Comparison of ENCODE assay signal across 11 mouse cellular contexts in genomic region chr5:113790453-113791196, GRCm38 (mm10). TPM values are rescaled to one million over a fixed set of nuclear protein-coding genes. Genes with fewer than 3 reads are reported as not detected.
DNase-seq lines count a peak whose midpoint lies in the region; ATAC-seq and TF ChIP-seq lines count a peak whose summit lies in the region.
"Had no signal": no experiment of that assay in that cellular context is flagged by ENCODE, and none has a peak within 500 bp of the region (broad histone marks: within the 10 kb centered on the region; RNA-seq: fewer than 3 reads in every experiment).

No protein-coding gene starts in this region.

- H3K9ac ChIP-seq in lung, embryonic 15.5 days, result no peak overlapping the region
- H3K9ac ChIP-seq in kidney, embryonic 16.5 days (replicated peaks; ENCODE audit: low read length), result no peak overlapping the region
- no peak overlapping the region for H3K9ac ChIP-seq in liver, embryonic 12.5 days
- H3K9ac ChIP-seq in stomach, embryonic 15.5 days, result no peak overlapping the region
- no peak overlapping the region for H3K9ac ChIP-seq in hindbrain, postnatal 0 days (replicated peaks; ENCODE audit: low read length)
- H3K9ac ChIP-seq: heart, embryonic 12.5 days had no signal

- no peak overlapping the region for H3K4me3 ChIP-seq in lung, embryonic 15.5 days
- H3K4me3 ChIP-seq in kidney, embryonic 16.5 days (ENCODE audit: low read length), result no peak overlapping the region
- H3K4me3 ChIP-seq in liver, embryonic 12.5 days, result no peak overlapping the region
- H3K4me3 ChIP-seq in stomach, embryonic 15.5 days (replicated peaks), result no peak overlapping the region
- H3K4me3 ChIP-seq in hindbrain, postnatal 0 days (ENCODE audit: low read length), result no peak overlapping the region
- H3K4me3 ChIP-seq: heart, embryonic 12.5 days had no signal

- H3K27me3 ChIP-seq in lung, embryonic 15.5 days, result no peaks in the 10 kb centered on the region
- no peaks in the 10 kb centered on the region for H3K27me3 ChIP-seq in kidney, embryonic 16.5 days (ENCODE audit: insufficient read depth, low read length)
- no peaks in the 10 kb centered on the region for H3K27me3 ChIP-seq in liver, embryonic 12.5 days (replicated peaks)
- no peaks in the 10 kb centered on the region for H3K27me3 ChIP-seq in stomach, embryonic 15.5 days (replicated peaks)
- H3K27me3 ChIP-seq in hindbrain, postnatal 0 days (ENCODE audit: insufficient read depth, low read length), result no peaks in the 10 kb centered on the region

- peak overlapping the region; percentile 1; the same call in 1 of the 2 replicates for H3K4me2 ChIP-seq in lung, embryonic 15.5 days
- no peak overlapping the region for H3K4me2 ChIP-seq in kidney, embryonic 16.5 days (replicated peaks; ENCODE audit: low read depth, low read length)
- H3K4me2 ChIP-seq in liver, embryonic 12.5 days, result no peak overlapping the region
- no peak overlapping the region for H3K4me2 ChIP-seq in stomach, embryonic 15.5 days
- H3K4me2 ChIP-seq in hindbrain, postnatal 0 days (ENCODE audit: low read depth, low read length), result no peak overlapping the region
- H3K4me2 ChIP-seq: heart, embryonic 12.5 days had no signal

- H3K36me3 ChIP-seq in lung, embryonic 15.5 days, result 0 out of 2 replicates have a peak, but pooled peaks cover 4% of the 10 kb centered on the region
- H3K36me3 ChIP-seq in kidney, embryonic 16.5 days (ENCODE audit: insufficient read depth, low read length), result 0 out of 2 replicates have a peak, but pooled peaks cover 3% of the 10 kb centered on the region
- H3K36me3 ChIP-seq in liver, embryonic 12.5 days, result no peaks in the 10 kb centered on the region
- H3K36me3 ChIP-seq in stomach, embryonic 15.5 days, result 0 out of 2 replicates have a peak, but pooled peaks cover 4% of the 10 kb centered on the region
- H3K36me3 ChIP-seq in hindbrain, postnatal 0 days (ENCODE audit: insufficient read depth, low read length), result no peaks in the 10 kb centered on the region

- H3K4me1 ChIP-seq in lung, embryonic 15.5 days, result peaks cover 48% of the 10 kb centered on the region
- peaks cover 35% of the 10 kb centered on the region for H3K4me1 ChIP-seq in kidney, embryonic 16.5 days (ENCODE audit: insufficient read depth, low read length)
- peaks cover 32% of the 10 kb centered on the region for H3K4me1 ChIP-seq in liver, embryonic 12.5 days
- H3K4me1 ChIP-seq in stomach, embryonic 15.5 days, result peaks cover 25% of the 10 kb centered on the region
- H3K4me1 ChIP-seq in hindbrain, postnatal 0 days (ENCODE audit: insufficient read depth, low read length), result no peaks in the 10 kb centered on the region

- peak overlapping the region; percentile 84 for H3K27ac ChIP-seq in lung, embryonic 15.5 days
- peak overlapping the region; percentile 83 for H3K27ac ChIP-seq in kidney, embryonic 16.5 days (ENCODE audit: low read length)
- H3K27ac ChIP-seq in liver, embryonic 12.5 days, result no peak overlapping the region
- H3K27ac ChIP-seq in stomach, embryonic 15.5 days, result peak overlapping the region; percentile 59; the same call in 1 of the 2 replicates
- H3K27ac ChIP-seq in hindbrain, postnatal 0 days, result no peak overlapping the region

- no peak for TF ChIP-seq CTCF in hindbrain, postnatal 0 days (IDR thresholded peaks at IDR 0.05; ENCODE audit: low read depth)

- WGBS in lung, embryonic 15.5 days, result 44% methylated on average over 11 of the region's 11 CpGs
- WGBS in kidney, embryonic 16.5 days, result 49% methylated on average over 11 of the region's 11 CpGs
- WGBS in liver, embryonic 12.5 days (ENCODE audit: insufficient replicate concordance), result 30% methylated on average over 11 of the region's 11 CpGs
- 54% methylated on average over 11 of the region's 11 CpGs for WGBS in stomach, embryonic 15.5 days
- 73% methylated on average over 11 of the region's 11 CpGs for WGBS in hindbrain, postnatal 0 days

- no peaks in the 10 kb centered on the region for H3K9me3 ChIP-seq in lung, embryonic 15.5 days
- no peaks in the 10 kb centered on the region for H3K9me3 ChIP-seq in kidney, embryonic 16.5 days (ENCODE audit: low read length)
- H3K9me3 ChIP-seq in liver, embryonic 12.5 days (replicated peaks), result no peaks in the 10 kb centered on the region
- H3K9me3 ChIP-seq in stomach, embryonic 15.5 days, result no peaks in the 10 kb centered on the region
- no peaks in the 10 kb centered on the region for H3K9me3 ChIP-seq in hindbrain, postnatal 0 days (ENCODE audit: low read length)
- H3K9me3 ChIP-seq: heart, embryonic 12.5 days had no signal

- no peak for DNase-seq in lung, adult 18-20 months
- no peak for DNase-seq in hindbrain, postnatal 0 days (ENCODE audit: low spot score)
- no peak for DNase-seq in cerebellum, adult 9-10 months
- DNase-seq: embryo, embryonic 11 days; right cerebral cortex, adult 18-20 months had no signal

- 0 out of 2 replicates have a peak, but pooled peaks have one; percentile 7 for ATAC-seq in lung, embryonic 15.5 days (ENCODE audit: borderline replicate concordance, extremely low read depth, low FRiP score, low TSS enrichment)
- ATAC-seq in kidney, embryonic 16.5 days (ENCODE audit: low FRiP score, low TSS enrichment), result peak; percentile 52; the same call in 1 of the 2 replicates
- ATAC-seq in liver, embryonic 12.5 days, result 0 out of 2 replicates have a peak, but pooled peaks have one; percentile 27
- ATAC-seq in stomach, embryonic 15.5 days (ENCODE audit: insufficient read depth, low FRiP score, low read depth), result no peak
- no peak for ATAC-seq in hindbrain, postnatal 0 days
- no peak for ATAC-seq in frontal cortex, adult (ENCODE audit: low TSS enrichment)

RNA-seq across cellular contexts. Expression of gene Tmem119, which starts 9.7 kb away (rescaled TPM):
- polyA plus RNA-seq in lung, embryonic 15.5 days (2015; fragmentation: Nextera tagmentation; extraction: Ambion mirVana), result 47.0 and 48.1 TPM in 2 replicates
- polyA plus RNA-seq in kidney, embryonic 16.5 days (2015; fragmentation: Nextera tagmentation; extraction: Ambion mirVana), result 46.1 and 51.7 TPM in 2 replicates
- polyA plus RNA-seq in liver, embryonic 12.5 days (2016; fragmentation: Nextera tagmentation; extraction: Ambion mirVana), result 7.2 and 9.8 TPM in 2 replicates
- polyA plus RNA-seq in stomach, embryonic 15.5 days (2015; fragmentation: Nextera tagmentation; extraction: Ambion mirVana), result 60.6 and 64.4 TPM in 2 replicates
- 5.2 and 9.2 TPM in 2 replicates for total RNA-seq in hindbrain, postnatal 0 days (2014; rRNA removed)
- polyA plus RNA-seq in hindbrain, postnatal 0 days (2015; fragmentation: Nextera tagmentation; extraction: Ambion mirVana), result 7.3 and 7.6 TPM in 2 replicates

RNA-seq across cellular contexts. Expression of gene Iscu, which starts 18.1 kb away (rescaled TPM):
- polyA plus RNA-seq in lung, embryonic 15.5 days (2015; fragmentation: Nextera tagmentation; extraction: Ambion mirVana), result 108 and 111 TPM in 2 replicates
- polyA plus RNA-seq in kidney, embryonic 16.5 days (2015; fragmentation: Nextera tagmentation; extraction: Ambion mirVana), result 107 and 110 TPM in 2 replicates
- 109 and 112 TPM in 2 replicates for polyA plus RNA-seq in liver, embryonic 12.5 days (2016; fragmentation: Nextera tagmentation; extraction: Ambion mirVana)
- 111 and 112 TPM in 2 replicates for polyA plus RNA-seq in stomach, embryonic 15.5 days (2015; fragmentation: Nextera tagmentation; extraction: Ambion mirVana)
- total RNA-seq in hindbrain, postnatal 0 days (2014; rRNA removed), result 53.5 and 77.9 TPM in 2 replicates
- 111 and 122 TPM in 2 replicates for polyA plus RNA-seq in hindbrain, postnatal 0 days (2015; fragmentation: Nextera tagmentation; extraction: Ambion mirVana)

RNA-seq across cellular contexts. Expression of gene Sart3, which starts 18.3 kb away (rescaled TPM):
- polyA plus RNA-seq in lung, embryonic 15.5 days (2015; fragmentation: Nextera tagmentation; extraction: Ambion mirVana), result 55.4 and 58.8 TPM in 2 replicates
- 54.8 and 62.4 TPM in 2 replicates for polyA plus RNA-seq in kidney, embryonic 16.5 days (2015; fragmentation: Nextera tagmentation; extraction: Ambion mirVana)
- polyA plus RNA-seq in liver, embryonic 12.5 days (2016; fragmentation: Nextera tagmentation; extraction: Ambion mirVana), result 39.9 and 40.4 TPM in 2 replicates
- polyA plus RNA-seq in stomach, embryonic 15.5 days (2015; fragmentation: Nextera tagmentation; extraction: Ambion mirVana), result 43.5 and 45.8 TPM in 2 replicates
- total RNA-seq in hindbrain, postnatal 0 days (2014; rRNA removed), result 34.7 and 45.6 TPM in 2 replicates
- 24.8 and 26.4 TPM in 2 replicates for polyA plus RNA-seq in hindbrain, postnatal 0 days (2015; fragmentation: Nextera tagmentation; extraction: Ambion mirVana)

RNA-seq across cellular contexts. Expression of gene Selplg, which starts 41.8 kb away (rescaled TPM):
- polyA plus RNA-seq in lung, embryonic 15.5 days (2015; fragmentation: Nextera tagmentation; extraction: Ambion mirVana), result 4.6 and 8.2 TPM in 2 replicates
- 2.4 TPM in 2 replicates for polyA plus RNA-seq in kidney, embryonic 16.5 days (2015; fragmentation: Nextera tagmentation; extraction: Ambion mirVana)
- polyA plus RNA-seq in liver, embryonic 12.5 days (2016; fragmentation: Nextera tagmentation; extraction: Ambion mirVana), result 10.8 and 11.6 TPM in 2 replicates
- 5.8 and 7.5 TPM in 2 replicates for polyA plus RNA-seq in stomach, embryonic 15.5 days (2015; fragmentation: Nextera tagmentation; extraction: Ambion mirVana)
- total RNA-seq in hindbrain, postnatal 0 days (2014; rRNA removed), result 2.8 and 4.1 TPM in 2 replicates
- polyA plus RNA-seq in hindbrain, postnatal 0 days (2015; fragmentation: Nextera tagmentation; extraction: Ambion mirVana), result 1.8 and 2.2 TPM in 2 replicates

RNA-seq across cellular contexts. Expression of gene Ficd, which starts 55.0 kb away (rescaled TPM):
- 5.4 and 6.6 TPM in 2 replicates for polyA plus RNA-seq in lung, embryonic 15.5 days (2015; fragmentation: Nextera tagmentation; extraction: Ambion mirVana)
- polyA plus RNA-seq in kidney, embryonic 16.5 days (2015; fragmentation: Nextera tagmentation; extraction: Ambion mirVana), result 6.1 and 7.0 TPM in 2 replicates
- 2.9 and 3.3 TPM in 2 replicates for polyA plus RNA-seq in liver, embryonic 12.5 days (2016; fragmentation: Nextera tagmentation; extraction: Ambion mirVana)
- 7.1 and 7.6 TPM in 2 replicates for polyA plus RNA-seq in stomach, embryonic 15.5 days (2015; fragmentation: Nextera tagmentation; extraction: Ambion mirVana)
- total RNA-seq in hindbrain, postnatal 0 days (2014; rRNA removed), result 11.7 and 12.0 TPM in 2 replicates
- 8.6 and 8.7 TPM in 2 replicates for polyA plus RNA-seq in hindbrain, postnatal 0 days (2015; fragmentation: Nextera tagmentation; extraction: Ambion mirVana)

Comparison
In these comparisons a context has a peak if more than half of its experiments do, and no peak if none do; other contexts are left out.
1. ATAC-seq: peak in lung, embryonic 15.5 days (single experiment), kidney, embryonic 16.5 days (single experiment) and liver, embryonic 12.5 days (single experiment); none in stomach, embryonic 15.5 days (single experiment), hindbrain, postnatal 0 days (single experiment) and frontal cortex, adult (single experiment).
2. H3K27ac ChIP-seq: peak in lung, embryonic 15.5 days (single experiment), kidney, embryonic 16.5 days (single experiment) and stomach, embryonic 15.5 days (single experiment); none in liver, embryonic 12.5 days (single experiment) and hindbrain, postnatal 0 days (single experiment).